Mouse (Mus musculus): ENCODE results near the gene Crabp2. TPM values are rescaled to one million over a fixed set of nuclear protein-coding genes. Genes with fewer than 3 reads are reported as not detected.
A peak's percentile ranks its signal among the peaks of the same experiment; 100 is the strongest.

Gene Crabp2
- polyA plus RNA-seq, 1 experiment from 2014 or later, result 193 TPM

DNA sequence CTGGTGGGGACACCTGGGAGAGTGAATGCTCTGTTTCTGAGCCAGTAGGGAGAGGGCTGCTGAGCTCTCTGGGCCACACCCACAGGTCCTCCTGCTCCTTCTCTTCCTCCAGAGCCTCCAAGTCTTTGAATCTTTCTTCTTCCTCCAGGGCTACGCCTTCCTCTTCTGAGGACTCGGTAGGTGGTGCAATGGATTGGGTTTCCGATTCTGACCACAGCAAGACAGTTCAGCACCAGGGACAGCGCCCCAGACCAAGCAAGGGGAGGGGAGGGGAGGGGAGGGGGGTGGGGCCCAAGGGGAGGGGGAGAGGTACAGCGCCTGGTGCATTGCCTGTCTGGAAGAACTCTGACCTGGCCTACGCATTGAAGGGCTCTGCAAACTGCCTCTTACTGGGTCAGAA, 45.0 kb downstream of the Crabp2 start:
- H3K9me3 ChIP-seq, result no peaks in the 10 kb centered on the region
- H3K4me3 ChIP-seq, result no peak overlapping the region
- H3K27ac ChIP-seq (replicated peaks), result no peak overlapping the region
- no peak overlapping the region for H3K4me2 ChIP-seq
- H3K36me3 ChIP-seq, result no peaks in the 10 kb centered on the region
- no peak for ATAC-seq (ENCODE audit: low read depth)
- peaks cover 17% of the 10 kb centered on the region for H3K4me1 ChIP-seq (replicated peaks)
- 11% methylated on average over 5 of the region's 6 CpGs for WGBS
- H3K9ac ChIP-seq, result no peak overlapping the region
- H3K27me3 ChIP-seq, result peaks cover 95% of the 10 kb centered on the region

DNA sequence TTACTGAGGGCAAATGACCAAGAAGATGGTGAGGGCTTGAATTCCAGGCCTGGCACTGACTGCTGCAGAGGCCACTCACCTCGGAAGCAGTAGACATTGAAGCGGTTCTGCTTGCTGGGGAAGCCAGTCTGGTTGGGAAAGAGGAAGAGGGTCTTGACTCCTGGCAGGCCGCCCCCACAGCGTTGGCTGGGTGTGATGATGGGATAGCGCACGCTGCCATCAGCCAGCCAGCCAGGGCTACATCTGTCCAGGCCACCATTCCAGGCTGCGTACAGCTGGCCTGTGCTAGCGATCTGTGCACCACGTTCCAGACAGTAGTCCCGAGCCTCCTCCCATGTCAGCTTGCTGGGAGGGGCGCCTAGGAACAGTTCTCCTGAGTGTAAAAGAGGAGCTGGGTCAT, 46.9 kb downstream of the Crabp2 start:
- Histone ChIP-seq H3K9me3 (no peaks in the 10 kb centered on the region), H3K4me2 (no peak overlapping the region), H3K27me3 (peaks cover 95% of the 10 kb centered on the region), H3K4me3 (no peak overlapping the region), H3K4me1 (replicated peaks) (peaks cover 30% of the 10 kb centered on the region), H3K36me3 (no peaks in the 10 kb centered on the region), H3K27ac (replicated peaks) (no peak overlapping the region), H3K9ac (no peak overlapping the region)
- ATAC-seq (ENCODE audit: low read depth), result no peak
- 33% methylated on average over 11 of the region's 11 CpGs for WGBS

DNA sequence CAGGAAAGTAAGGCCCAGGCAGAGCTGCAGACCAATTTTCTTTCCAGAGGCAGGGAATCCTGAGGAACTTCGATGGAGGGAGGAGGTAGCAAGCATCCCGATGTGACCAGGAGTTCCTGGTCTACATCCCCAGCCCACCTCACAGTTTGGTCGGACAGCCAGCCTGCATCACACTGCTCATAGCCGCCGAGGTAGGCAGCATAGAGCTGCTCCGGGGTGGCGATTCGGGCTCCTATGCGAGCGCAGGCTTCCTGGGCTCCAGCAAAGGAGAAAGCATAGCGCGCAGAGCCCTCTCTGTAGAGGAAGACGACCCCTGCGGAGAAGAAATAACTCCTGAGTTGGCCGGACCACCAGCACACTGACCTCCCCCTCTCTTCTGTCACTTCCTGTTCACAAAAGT, 47.9 kb downstream of the Crabp2 start:
- Histone ChIP-seq H3K4me3 (peak overlapping the region; percentile 41), H3K27me3 (peaks cover 99% of the 10 kb centered on the region), H3K36me3 (no peaks in the 10 kb centered on the region), H3K4me1 (replicated peaks) (peaks cover 36% of the 10 kb centered on the region), H3K9ac (peak overlapping the region; percentile 69), H3K27ac (replicated peaks) (no peak overlapping the region), H3K4me2 (peak overlapping the region; percentile 72), H3K9me3 (no peaks in the 10 kb centered on the region)
- WGBS, result 1% methylated on average over 15 of the region's 15 CpGs
- no peak for ATAC-seq (ENCODE audit: low read depth)

DNA sequence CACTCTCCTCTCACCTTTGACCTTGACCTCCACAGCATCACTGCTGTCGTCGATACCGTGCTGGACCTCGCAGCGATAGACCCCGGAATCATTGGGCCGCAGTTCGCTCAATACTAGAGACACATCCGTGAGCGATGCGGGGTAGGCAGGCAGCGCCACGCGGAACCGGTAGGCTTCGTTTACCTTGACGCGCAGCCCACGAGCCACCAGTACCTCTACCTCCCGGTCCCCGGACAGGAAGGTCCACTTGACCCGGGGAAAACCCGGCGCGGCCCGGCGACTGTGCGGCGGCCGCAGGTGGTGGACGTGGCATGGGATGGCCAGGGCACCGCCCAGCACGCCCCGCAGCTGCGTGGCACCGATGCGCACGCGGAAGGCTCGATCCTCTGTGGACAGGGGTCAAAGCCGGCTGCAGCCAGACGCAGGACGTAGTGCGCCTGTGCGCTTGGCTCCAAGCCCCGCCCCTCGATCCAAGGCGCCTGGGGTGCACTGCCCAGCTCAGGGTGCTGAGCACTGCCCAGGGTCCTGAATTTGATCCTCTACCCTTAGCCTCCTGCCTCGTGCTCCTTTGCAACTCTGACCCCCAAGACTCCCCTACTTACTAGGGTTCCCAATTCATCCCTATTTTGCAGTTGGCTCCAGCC, 48.6 kb downstream of the Crabp2 start:
- peaks cover 41% of the 10 kb centered on the region for H3K4me1 ChIP-seq (replicated peaks)
- no peak overlapping the region for H3K27ac ChIP-seq (replicated peaks)
- H3K4me3 ChIP-seq, result peak overlapping the region; percentile 41
- H3K27me3 ChIP-seq, result peaks cover 99% of the 10 kb centered on the region
- peak overlapping the region; percentile 69 for H3K9ac ChIP-seq
- WGBS, result under 1% methylated on average over 49 of the region's 49 CpGs
- peak overlapping the region; percentile 72 for H3K4me2 ChIP-seq
- H3K36me3 ChIP-seq, result no peaks in the 10 kb centered on the region
- no peak for ATAC-seq (ENCODE audit: low read depth)
- H3K9me3 ChIP-seq, result no peaks in the 10 kb centered on the region

DNA sequence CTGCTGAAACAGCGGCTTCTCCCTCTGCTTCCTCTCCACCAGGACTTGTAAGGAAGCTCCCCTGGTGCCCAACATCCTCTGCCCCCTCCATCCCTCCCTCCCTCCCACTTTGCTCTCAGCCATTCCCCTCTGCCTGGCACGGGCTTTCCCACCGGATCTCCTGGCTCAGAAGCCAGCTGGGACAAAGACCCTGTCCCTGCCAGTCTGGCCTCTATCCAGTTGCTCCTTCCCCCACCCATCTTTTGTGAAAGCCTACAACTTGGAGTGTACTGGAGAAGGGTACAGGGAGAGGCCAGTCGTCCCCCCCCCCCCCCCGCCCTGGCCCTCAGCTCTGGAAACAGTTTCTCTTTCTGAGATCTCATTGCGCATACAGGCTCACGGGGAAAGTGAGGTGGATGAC, 50.3 kb downstream of the Crabp2 start:
- Histone ChIP-seq H3K9ac (peak overlapping the region; percentile 64; the same call in 1 of the 2 replicates), H3K27ac (replicated peaks) (peak overlapping the region; percentile 56; the same call in 1 of the 2 replicates), H3K4me1 (replicated peaks) (peaks cover 49% of the 10 kb centered on the region), H3K36me3 (no peaks in the 10 kb centered on the region), H3K4me3 (peak overlapping the region; percentile 43), H3K9me3 (no peaks in the 10 kb centered on the region), H3K4me2 (peak overlapping the region; percentile 72), H3K27me3 (peaks cover 100% of the 10 kb centered on the region)
- ATAC-seq (ENCODE audit: low read depth), result peak; percentile 48
- WGBS, result 2% methylated on average over 7 of the region's 7 CpGs

DNA sequence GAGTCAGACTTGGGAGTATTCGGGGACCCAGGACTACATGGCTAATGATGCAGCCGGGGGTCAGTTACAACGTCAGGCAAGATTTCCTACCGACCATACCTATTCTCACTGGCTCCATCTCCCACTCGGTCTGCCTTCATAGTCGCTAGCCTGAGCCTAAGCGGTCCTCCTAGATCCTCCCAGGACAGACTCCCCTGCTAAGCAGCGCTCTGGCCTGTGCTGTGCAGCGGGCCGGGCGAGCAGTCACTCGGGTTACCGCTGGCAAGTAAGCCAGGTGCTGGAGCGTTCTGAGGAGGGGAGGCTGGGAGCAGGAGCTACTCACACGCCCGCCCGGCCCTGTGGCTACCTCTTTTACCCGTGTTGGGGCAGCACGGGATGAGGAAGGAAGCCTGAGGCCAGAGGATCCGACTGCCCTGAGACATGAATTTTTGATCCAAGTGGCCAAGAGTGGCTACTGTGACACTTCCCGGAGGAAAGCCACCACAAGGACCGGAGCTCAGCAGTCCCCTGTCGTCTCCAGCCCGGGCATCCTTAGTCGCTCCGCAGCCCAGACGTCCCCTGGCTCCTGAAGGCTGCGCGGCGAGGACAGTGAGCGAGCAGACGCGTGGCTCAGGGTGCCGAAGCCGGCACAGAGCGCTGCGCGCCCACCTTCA, 50.9 kb downstream of the Crabp2 start:
- no peak for ATAC-seq (ENCODE audit: low read depth)
- peaks cover 49% of the 10 kb centered on the region for H3K4me1 ChIP-seq (replicated peaks)
- under 1% methylated on average over 38 of the region's 38 CpGs for WGBS

DNA sequence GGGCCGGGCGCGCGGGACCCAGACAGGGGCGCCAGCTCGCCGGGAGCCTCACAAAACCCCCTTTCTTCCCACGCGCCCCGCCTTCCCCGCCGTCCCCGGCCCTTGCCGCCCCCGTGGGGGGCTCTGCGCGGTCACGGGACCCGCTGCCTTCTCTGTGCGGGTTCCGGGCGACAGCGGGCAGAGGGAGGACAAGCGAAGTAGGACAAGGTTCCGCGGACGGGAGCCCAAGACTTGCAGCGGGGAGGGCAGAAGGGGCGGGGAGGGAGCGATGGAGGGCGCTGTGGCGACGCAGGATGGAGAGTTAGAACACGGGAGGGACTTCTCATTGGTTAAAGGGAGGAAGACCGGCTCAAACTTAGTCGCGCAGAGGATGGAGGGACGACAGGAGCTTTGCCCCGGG, 51.7 kb downstream of the Crabp2 start, which contains the start of gene Bcan:
Gene Bcan (minus strand): TSS at position 50 of the 400 bp plus-strand sequence.
- H3K27ac ChIP-seq (replicated peaks), result peak within 1 kb of the TSS; percentile 56
- H3K27me3 ChIP-seq, result peaks cover 95% of the 10 kb centered on the region
- peak within 1 kb of the TSS; percentile 64 for H3K9ac ChIP-seq
- no peaks in the 10 kb centered on the region for H3K36me3 ChIP-seq
- peak; percentile 15; the same call in 1 of the 2 replicates for ATAC-seq (ENCODE audit: low read depth)
- H3K4me1 ChIP-seq (replicated peaks), result peaks cover 49% of the 10 kb centered on the region
- H3K4me2 ChIP-seq, result peak within 1 kb of the TSS; percentile 72
- under 1% methylated on average over 39 of the region's 39 CpGs for WGBS
- H3K9me3 ChIP-seq, result no peaks in the 10 kb centered on the region
- H3K4me3 ChIP-seq, result peak within 1 kb of the TSS; percentile 43

More for the DNA sequence above, 50.9 kb downstream of the Crabp2 start:
- Histone ChIP-seq H3K9ac (peak overlapping the region; percentile 64), H3K9me3 (no peaks in the 10 kb centered on the region), H3K4me3 (peak overlapping the region; percentile 43), H3K27ac (replicated peaks) (peak overlapping the region; percentile 56), H3K27me3 (peaks cover 99% of the 10 kb centered on the region), H3K4me2 (peak overlapping the region; percentile 72), H3K36me3 (no peaks in the 10 kb centered on the region)

DNA sequence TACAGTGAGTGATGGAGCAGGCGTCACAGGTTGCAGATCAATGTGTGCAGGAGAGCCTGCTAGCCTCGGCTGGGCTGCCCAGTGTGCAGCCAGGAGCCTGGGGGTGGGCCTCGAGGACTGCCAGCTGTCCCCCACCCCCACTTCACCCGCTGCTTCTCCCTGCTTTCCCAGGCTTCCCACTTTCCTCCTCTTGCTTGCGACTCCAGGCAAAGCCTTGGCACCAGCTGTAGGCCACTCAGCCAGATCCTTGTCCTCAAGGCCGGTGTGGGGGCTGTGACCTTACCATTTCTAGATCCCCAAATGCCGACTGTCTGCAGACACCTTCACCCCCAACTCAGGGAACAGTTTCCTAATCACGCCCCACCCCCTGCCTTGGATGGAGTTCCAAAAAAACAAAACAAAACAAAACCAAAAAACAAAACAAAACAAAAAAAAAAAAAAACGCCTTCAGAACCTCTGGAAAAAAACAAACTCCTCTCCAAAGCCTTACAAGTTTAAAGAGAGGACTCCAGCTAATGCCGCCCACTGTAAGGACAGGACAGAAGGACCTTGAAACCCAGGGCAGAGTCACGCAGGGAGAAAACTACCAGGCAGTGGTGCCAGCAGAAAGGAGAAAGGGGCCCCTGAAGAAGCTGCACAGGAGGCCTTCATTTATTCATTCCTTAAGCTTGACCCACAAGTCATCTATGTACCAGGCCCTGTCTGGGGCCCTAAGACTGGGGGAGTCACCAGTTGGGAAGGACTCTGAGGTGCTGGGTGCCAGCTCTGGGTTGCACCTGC, 52.5 kb downstream of the Crabp2 start:
- Histone ChIP-seq H3K4me2 (peak overlapping the region; percentile 72), H3K9ac (0 out of 2 replicates have a peak overlapping the region, but pooled peaks have one; percentile 64), H3K9me3 (no peaks in the 10 kb centered on the region; the same call in 1 of the 2 replicates), H3K27ac (replicated peaks) (no peak overlapping the region), H3K36me3 (no peaks in the 10 kb centered on the region), H3K4me1 (replicated peaks) (peaks cover 48% of the 10 kb centered on the region), H3K27me3 (peaks cover 87% of the 10 kb centered on the region), H3K4me3 (peak overlapping the region; percentile 43)
- 16% methylated on average over 11 of the region's 11 CpGs for WGBS
- no peak for ATAC-seq (ENCODE audit: low read depth)

DNA sequence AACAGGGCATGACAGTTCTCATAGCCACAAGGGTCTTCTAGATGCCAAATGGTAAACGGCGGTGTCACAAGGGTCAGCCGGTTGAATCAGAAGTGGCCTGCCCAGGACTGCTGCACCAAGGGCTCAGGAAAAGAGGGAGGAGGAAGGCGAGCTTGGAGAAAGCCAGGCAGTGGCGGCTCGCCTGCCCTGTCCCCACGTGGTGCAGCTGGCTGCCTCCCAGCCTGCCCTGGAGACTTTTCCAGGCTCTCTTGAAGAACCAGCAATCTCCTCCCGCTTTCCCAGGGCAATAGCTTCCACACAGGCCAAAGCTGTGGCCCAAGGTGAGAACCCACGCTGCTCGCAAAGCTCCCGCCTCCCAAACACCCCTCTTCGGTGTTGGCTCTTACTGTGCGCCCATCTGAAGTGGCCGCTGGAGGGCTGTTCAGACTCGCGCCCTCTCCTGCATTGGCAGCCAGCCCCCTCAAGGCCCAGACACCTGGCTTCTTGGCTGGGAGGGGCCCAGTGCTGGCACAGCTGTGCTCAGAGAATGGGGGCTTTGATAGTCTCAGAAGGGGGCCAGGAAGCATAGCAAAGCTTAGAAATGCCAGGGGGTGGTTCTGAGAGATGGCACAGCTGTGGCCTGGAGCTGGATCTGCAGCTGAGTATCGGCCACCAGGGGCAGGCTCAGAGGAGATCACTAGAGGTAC, 54.0 kb downstream of the Crabp2 start:
- H3K9me3 ChIP-seq, result no peaks in the 10 kb centered on the region; the same call in 1 of the 2 replicates
- H3K4me1 ChIP-seq (replicated peaks), result peaks cover 34% of the 10 kb centered on the region
- WGBS, result 6% methylated on average over 17 of the region's 17 CpGs
- no peak overlapping the region for H3K9ac ChIP-seq
- H3K36me3 ChIP-seq, result no peaks in the 10 kb centered on the region
- peak overlapping the region; percentile 10 for H3K4me2 ChIP-seq
- peaks cover 72% of the 10 kb centered on the region for H3K27me3 ChIP-seq
- peak; percentile 44; the same call in 1 of the 2 replicates for ATAC-seq (ENCODE audit: low read depth)
- H3K27ac ChIP-seq (replicated peaks), result no peak overlapping the region
- no peak overlapping the region for H3K4me3 ChIP-seq
